Mouse (Mus musculus) limb, embryonic 11.5 days (tissue): ENCODE data around the gene 2210011C24Rik. TPM values are rescaled to one million over a fixed set of nuclear protein-coding genes. Genes with fewer than 3 reads are reported as not detected.

Experiments used
- ATAC-seq: fragments of 200-750 bp; cut with Nextera tagmentation; 2 replicates; pipeline ENCODE4 v1.8.0; 2017; ENCODE audit warnings: low read depth; ENCODE audit not compliant: insufficient number of reproducible peaks, low FRiP score, low TSS enrichment
- DNase-seq: peaks from one replicate; pipeline ENCODE4 v3.0.0-alpha.2; 2015; ENCODE audit warnings: low spot score
- H3K27ac ChIP-seq: fragments of 300-500 bp; sonication (generic); replicated peaks from 2 replicates; pipeline ENCODE4 v1.5.1; 2014; ENCODE audit warnings: low read depth, mild to moderate bottlenecking, low read length
- H3K27me3 ChIP-seq: fragments of 300-500 bp; sonication (generic); 2 replicates; pipeline ENCODE4 v1.6.1; 2014; ENCODE audit warnings: mild to moderate bottlenecking, low read length, mixed read lengths; ENCODE audit not compliant: control insufficient read depth, insufficient read depth
- H3K36me3 ChIP-seq: fragments of 300-500 bp; sonication (generic); 2 replicates; pipeline ENCODE4 v1.6.1; 2014; ENCODE audit warnings: mild to moderate bottlenecking, low read length, moderate library complexity, mixed read lengths; ENCODE audit not compliant: control insufficient read depth, insufficient read depth
- H3K4me1 ChIP-seq: fragments of 300-500 bp; sonication (generic); 2 replicates; pipeline ENCODE4 v1.6.1; 2014; ENCODE audit warnings: low read length, mixed read lengths; ENCODE audit not compliant: control insufficient read depth, insufficient read depth
- H3K4me2 ChIP-seq: fragments of 300-500 bp; sonication (generic); 2 replicates; pipeline ENCODE4 v1.6.1; 2014; ENCODE audit warnings: low read depth, mild to moderate bottlenecking, moderate library complexity; ENCODE audit not compliant: severe bottlenecking
- H3K4me3 ChIP-seq: fragments of 300-500 bp; sonication (generic); 2 replicates; pipeline ENCODE4 v1.5.1; 2014; ENCODE audit warnings: low read depth, low read length
- H3K9ac ChIP-seq: fragments of 300-500 bp; sonication (generic); 2 replicates; pipeline ENCODE4 v1.6.1; 2014; ENCODE audit warnings: mild to moderate bottlenecking, low read length
- H3K9me3 ChIP-seq: fragments of 300-500 bp; sonication (generic); 2 replicates; pipeline ENCODE4 v1.6.1; 2016; ENCODE audit warnings: low read length; ENCODE audit not compliant: control insufficient read depth
- WGBS: fragments of 180-500 bp; shearing (Covaris S2); extraction: QIAGEN DNeasy Blood & Tissue Kit; methylation state at CpG from one replicate; pipeline ENCODE4 v1.1.7; 2014; 5-methylcytosine and 5-hydroxymethylcytosine counted together
- polyA plus RNA-seq: library from polyadenylated mRNA; unstranded; fragments of >200 nt; fragmentation: Nextera tagmentation; extraction: Ambion mirVana; gene quantifications from 2 replicates; pipeline ENCODE4 v1.2.1, GENCODE M21; 2014

2210011C24Rik gene
- 0.18 and 0.35 TPM in 2 replicates for polyA plus RNA-seq

- Histone ChIP-seq H3K4me2 (peak within 1 kb of the TSS; percentile 93), H3K27me3 (peaks cover 36% of the 10 kb centered on the region), H3K9ac (peak within 1 kb of the TSS; percentile 56), H3K4me3 (peak within 1 kb of the TSS; percentile 49), H3K27ac (no peak within 1 kb of the TSS), H3K36me3 (no peaks in the 10 kb centered on the region), H3K4me1 (peaks cover 23% of the 10 kb centered on the region), H3K9me3 (no peaks in the 10 kb centered on the region; the same call in 1 of the 2 replicates)
- 0 out of 2 replicates have a peak, but pooled peaks have one; percentile 17 for ATAC-seq
- DNase-seq, result peak; percentile 60
- WGBS, result 1% methylated on average over 45 of the region's 45 CpGs
Measured at GRCm38 (mm10) chr8:84011705-84012498, at the start of gene 2210011C24Rik. TSS of gene 2210011C24Rik (minus strand) at chr8:84012171.

GRCm38 (mm10) chr8:84060245-84060644, 48.3 kb upstream of the 2210011C24Rik start:
- ATAC-seq, result no peak
- DNase-seq, result no peak
- H3K9me3 ChIP-seq, result no peaks in the 10 kb centered on the region
- H3K4me3 ChIP-seq, result no peak overlapping the region
- no peaks in the 10 kb centered on the region for H3K27me3 ChIP-seq
- WGBS, result 86% methylated on average over 2 of the region's 2 CpGs
- H3K36me3 ChIP-seq, result no peaks in the 10 kb centered on the region
- no peak overlapping the region for H3K9ac ChIP-seq
- H3K4me2 ChIP-seq, result no peak overlapping the region
- no peak overlapping the region for H3K27ac ChIP-seq
- H3K4me1 ChIP-seq, result no peaks in the 10 kb centered on the region

DNA sequence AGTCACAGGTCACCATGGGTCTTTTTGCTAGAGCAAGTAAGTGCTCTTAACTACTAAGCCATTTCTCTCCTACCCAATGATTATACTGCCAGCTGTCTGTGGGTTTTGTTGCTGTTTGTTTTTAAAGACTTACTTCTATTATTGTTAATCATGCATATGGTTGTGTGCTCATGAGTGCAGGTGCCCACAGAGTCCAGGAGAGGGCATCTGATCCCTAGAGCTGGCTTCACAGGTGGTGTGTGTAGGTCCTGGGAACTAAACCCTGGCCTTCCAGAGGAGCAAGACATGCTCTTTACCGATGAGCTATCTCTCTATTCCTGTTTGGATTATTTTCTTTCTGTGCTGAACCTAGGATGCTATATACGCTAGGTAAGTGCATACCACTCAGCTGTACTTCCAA, 47.3 kb upstream of the 2210011C24Rik start:
- H3K4me1 ChIP-seq, result no peaks in the 10 kb centered on the region
- no peak overlapping the region for H3K4me2 ChIP-seq
- H3K4me3 ChIP-seq, result no peak overlapping the region
- H3K9me3 ChIP-seq, result no peaks in the 10 kb centered on the region
- H3K27ac ChIP-seq, result no peak overlapping the region
- H3K36me3 ChIP-seq, result no peaks in the 10 kb centered on the region
- 81% methylated on average over 2 of the region's 2 CpGs for WGBS
- no peak for ATAC-seq
- H3K9ac ChIP-seq, result no peak overlapping the region
- DNase-seq, result no peak
- H3K27me3 ChIP-seq, result no peaks in the 10 kb centered on the region

GRCm38 (mm10) chr8:84057827-84058226, 45.9 kb upstream of the 2210011C24Rik start:
- no peak overlapping the region for H3K27ac ChIP-seq
- no peaks in the 10 kb centered on the region for H3K9me3 ChIP-seq
- no peaks in the 10 kb centered on the region for H3K36me3 ChIP-seq
- no peaks in the 10 kb centered on the region for H3K4me1 ChIP-seq
- ATAC-seq (no peak), DNase-seq (no peak)
- no peak overlapping the region for H3K4me2 ChIP-seq
- no peaks in the 10 kb centered on the region for H3K27me3 ChIP-seq
- H3K4me3 ChIP-seq, result no peak overlapping the region
- no peak overlapping the region for H3K9ac ChIP-seq
- 89% methylated on average over 1 of the region's 1 CpGs for WGBS

- WGBS, result 95% methylated on average over 5 of the region's 5 CpGs
- Histone ChIP-seq H3K9me3 (no peaks in the 10 kb centered on the region), H3K4me3 (no peak overlapping the region), H3K27me3 (no peaks in the 10 kb centered on the region), H3K36me3 (no peaks in the 10 kb centered on the region), H3K9ac (no peak overlapping the region), H3K27ac (no peak overlapping the region), H3K4me1 (no peaks in the 10 kb centered on the region), H3K4me2 (no peak overlapping the region)
- ATAC-seq (no peak), DNase-seq (no peak)
Measured at GRCm38 (mm10) chr8:84053229-84053628, 41.3 kb upstream of the 2210011C24Rik start.

GRCm38 (mm10) chr8:84052746-84053145, 40.8 kb upstream of the 2210011C24Rik start:
- H3K36me3 ChIP-seq, result no peaks in the 10 kb centered on the region
- H3K4me3 ChIP-seq, result no peak overlapping the region
- no peak overlapping the region for H3K4me2 ChIP-seq
- no peaks in the 10 kb centered on the region for H3K9me3 ChIP-seq
- H3K27ac ChIP-seq, result no peak overlapping the region
- 91% methylated on average over 3 of the region's 3 CpGs for WGBS
- H3K9ac ChIP-seq, result no peak overlapping the region
- ATAC-seq, result no peak
- H3K4me1 ChIP-seq, result no peaks in the 10 kb centered on the region
- H3K27me3 ChIP-seq, result no peaks in the 10 kb centered on the region
- no peak for DNase-seq

- 69% methylated on average over 5 of the region's 5 CpGs for WGBS
- Histone ChIP-seq H3K36me3 (no peaks in the 10 kb centered on the region), H3K4me1 (no peaks in the 10 kb centered on the region), H3K4me2 (no peak overlapping the region), H3K4me3 (no peak overlapping the region), H3K9me3 (no peaks in the 10 kb centered on the region), H3K27me3 (peaks cover 23% of the 10 kb centered on the region), H3K27ac (no peak overlapping the region), H3K9ac (no peak overlapping the region)
- ATAC-seq (no peak), DNase-seq (no peak)
Measured at GRCm38 (mm10) chr8:84048171-84048570, 36.2 kb upstream of the 2210011C24Rik start.

- no peak overlapping the region for H3K4me2 ChIP-seq
- whole genome bisulfite sequencing, result 79% methylated on average over 3 of the region's 3 CpGs
- H3K4me1 ChIP-seq, result peaks cover 7% of the 10 kb centered on the region; the same call in 1 of the 2 replicates
- DNase-seq, result no peak
- no peak overlapping the region for H3K9ac ChIP-seq
- peaks cover 39% of the 10 kb centered on the region for H3K27me3 ChIP-seq
- no peak overlapping the region for H3K27ac ChIP-seq
- ATAC-seq, result no peak
- H3K4me3 ChIP-seq, result no peak overlapping the region
- H3K36me3 ChIP-seq, result no peaks in the 10 kb centered on the region; the same call in 1 of the 2 replicates
- no peaks in the 10 kb centered on the region for H3K9me3 ChIP-seq
Measured at GRCm38 (mm10) chr8:84046505-84046904, 34.5 kb upstream of the 2210011C24Rik start.
